Mouse (Mus musculus) midbrain, postnatal 0 days (tissue): ENCODE measurements at regions not wholly inside any gene's neighbourhood (a gene's known extent, or its start where the extent isn't known, plus 50 kb on each side); places are given as distances from the start of the nearest gene placed in this dataset.
A peak's percentile ranks its signal among the peaks of the same experiment; 100 is the strongest.
"Not testable (repeated sequence)": the region's sequence is repeated elsewhere in the genome, so short reads cannot be mapped to it uniquely, and the experiment has no call there.

Source experiments
- ATAC-seq: fragments of 200-750 bp; cut with Nextera tagmentation; 2 replicates; pipeline ENCODE4 v1.8.0; 2017; ENCODE audit warnings: moderate number of reproducible peaks, mild to moderate bottlenecking, moderate TSS enrichment, moderate library complexity; ENCODE audit not compliant: low FRiP score
- DNase-seq: peaks from one replicate; pipeline ENCODE4 v3.0.0-alpha.2; 2015; ENCODE audit warnings: low spot score
- H3K27ac ChIP-seq: fragments of 300-500 bp; sonication (generic); 2 replicates; pipeline ENCODE4 v1.5.1; 2014; ENCODE audit warnings: low read depth, mild to moderate bottlenecking, low read length, mixed read lengths
- H3K27me3 ChIP-seq: fragments of 300-500 bp; sonication (generic); 2 replicates; pipeline ENCODE4 v1.6.1; 2014; ENCODE audit warnings: low read length, control low read depth, mixed read lengths; ENCODE audit not compliant: insufficient read depth
- H3K36me3 ChIP-seq: fragments of 300-500 bp; sonication (generic); 2 replicates; pipeline ENCODE4 v1.6.1; 2014; ENCODE audit warnings: low read length, control low read depth, mixed read lengths; ENCODE audit not compliant: insufficient read depth
- H3K4me1 ChIP-seq: fragments of 300-500 bp; sonication (generic); 2 replicates; pipeline ENCODE4 v1.6.1; 2014; ENCODE audit warnings: mild to moderate bottlenecking, control low read depth, antibody characterized with exemption, low read length, mixed read lengths; ENCODE audit not compliant: insufficient read depth
- H3K4me2 ChIP-seq: fragments of 300-500 bp; sonication (generic); 2 replicates; pipeline ENCODE4 v1.6.1; 2014; ENCODE audit warnings: low read depth, mild to moderate bottlenecking, low read length, mixed read lengths; ENCODE audit not compliant: poor library complexity, severe bottlenecking
- H3K4me3 ChIP-seq: fragments of 300-500 bp; sonication (generic); 2 replicates; pipeline ENCODE4 v1.5.1; 2014; ENCODE audit warnings: low read depth, mild to moderate bottlenecking, low read length, moderate library complexity
- H3K9ac ChIP-seq: fragments of 300-500 bp; sonication (generic); replicated peaks from 2 replicates; pipeline ENCODE4 v1.6.1; 2014; ENCODE audit warnings: mild to moderate bottlenecking, low read length, moderate library complexity, mixed read lengths; ENCODE audit not compliant: poor library complexity, severe bottlenecking
- H3K9me3 ChIP-seq: fragments of 300-500 bp; sonication (generic); 2 replicates; pipeline ENCODE4 v1.6.1; 2016; ENCODE audit warnings: low read length, control low read depth
- CTCF ChIP-seq: IDR thresholded peaks from 2 replicates; pipeline ENCODE4 v1.5.1; 2016; ENCODE audit warnings: antibody characterized with exemption, mild to moderate bottlenecking
- WGBS: fragments of 180-500 bp; shearing (Covaris S2); extraction: QIAGEN DNeasy Blood & Tissue Kit; methylation state at CpG from one replicate; pipeline ENCODE4 v1.1.7; 2014; 5-methylcytosine and 5-hydroxymethylcytosine counted together

GRCm38 (mm10) chr14:26319821-26320220 is 62.1 kb downstream of the Duxbl3 start:
- H3K27me3 ChIP-seq, ATAC-seq, H3K36me3 ChIP-seq, H3K9ac ChIP-seq, H3K4me3 ChIP-seq, H3K27ac ChIP-seq, H3K4me1 ChIP-seq, H3K4me2 ChIP-seq, DNase-seq, H3K9me3 ChIP-seq: not testable (repeated sequence)
- 75% methylated on average over 2 of the region's 2 CpGs for WGBS

GRCm38 (mm10) chr14:26320736-26321135 is 63.0 kb downstream of the Duxbl3 start:
- no peak for ATAC-seq
- H3K27ac ChIP-seq, result no peak overlapping the region
- no peak for TF ChIP-seq CTCF
- no peaks in the 10 kb centered on the region for H3K36me3 ChIP-seq
- H3K27me3 ChIP-seq, result no peaks in the 10 kb centered on the region
- no peaks in the 10 kb centered on the region for H3K9me3 ChIP-seq
- H3K4me3 ChIP-seq, result no peak overlapping the region
- DNase-seq, result no peak
- H3K4me2 ChIP-seq, result no peak overlapping the region
- H3K9ac ChIP-seq, result no peak overlapping the region
- 95% methylated on average over 3 of the region's 3 CpGs for WGBS
- no peaks in the 10 kb centered on the region for H3K4me1 ChIP-seq

GRCm38 (mm10) chr14:26328562-26328961 is 70.8 kb downstream of the Duxbl3 start:
- no peak overlapping the region for H3K9ac ChIP-seq
- no peaks in the 10 kb centered on the region for H3K4me1 ChIP-seq
- ATAC-seq (no peak), DNase-seq (peak; percentile 73)
- H3K9me3 ChIP-seq, result no peaks in the 10 kb centered on the region
- H3K27me3 ChIP-seq, result no peaks in the 10 kb centered on the region
- no peaks in the 10 kb centered on the region for H3K36me3 ChIP-seq
- TF ChIP-seq CTCF, result no peak
- 66% methylated on average over 6 of the region's 6 CpGs for WGBS
- H3K4me3 ChIP-seq, result no peak overlapping the region
- no peak overlapping the region for H3K27ac ChIP-seq
- H3K4me2 ChIP-seq, result no peak overlapping the region

- DNase-seq (no peak), ATAC-seq (no peak)
- WGBS, result 73% methylated on average over 5 of the region's 5 CpGs
- H3K27ac ChIP-seq, result no peak overlapping the region
- no peak overlapping the region for H3K4me2 ChIP-seq
- no peaks in the 10 kb centered on the region for H3K4me1 ChIP-seq
- H3K36me3 ChIP-seq, result no peaks in the 10 kb centered on the region
- H3K27me3 ChIP-seq, result no peaks in the 10 kb centered on the region
- no peak overlapping the region for H3K4me3 ChIP-seq
- no peak for TF ChIP-seq CTCF
- H3K9me3 ChIP-seq, result no peaks in the 10 kb centered on the region
- H3K9ac ChIP-seq, result no peak overlapping the region
These were observed 83.3 kb downstream of the Duxbl3 start for GRCm38 (mm10) chr14:26341111-26341510.

GRCm38 (mm10) chr14:26345227-26345626 is 87.5 kb downstream of the Duxbl3 start:
- no peaks in the 10 kb centered on the region for H3K4me1 ChIP-seq
- no peak overlapping the region for H3K4me2 ChIP-seq
- no peaks in the 10 kb centered on the region for H3K27me3 ChIP-seq
- H3K9ac ChIP-seq, result no peak overlapping the region
- H3K27ac ChIP-seq, result no peak overlapping the region
- ATAC-seq (no peak), DNase-seq (no peak)
- no peaks in the 10 kb centered on the region for H3K9me3 ChIP-seq
- no peak for TF ChIP-seq CTCF
- H3K36me3 ChIP-seq, result no peaks in the 10 kb centered on the region
- WGBS, result 72% methylated on average over 1 of the region's 1 CpGs
- H3K4me3 ChIP-seq, result no peak overlapping the region

- DNase-seq (no peak), ATAC-seq (no peak)
- Histone ChIP-seq H3K4me1 (no peaks in the 10 kb centered on the region), H3K27me3 (no peaks in the 10 kb centered on the region), H3K4me2 (no peak overlapping the region), H3K4me3 (no peak overlapping the region), H3K9me3 (no peaks in the 10 kb centered on the region), H3K36me3 (no peaks in the 10 kb centered on the region), H3K9ac (no peak overlapping the region), H3K27ac (no peak overlapping the region)
- TF ChIP-seq CTCF, result no peak
- 97% methylated on average over 4 of the region's 4 CpGs for WGBS
These were observed 89.5 kb downstream of the Duxbl3 start for GRCm38 (mm10) chr14:26347296-26347695.
